Mouse (Mus musculus): Measurements from ENCODE around the gene Gm45716. TPM values are rescaled to one million over a fixed set of nuclear protein-coding genes. Genes with fewer than 3 reads are reported as not detected.

The Gm45716 gene
- total and polyA plus RNA-seq, 2 experiments from 2014 or later = 10.0 to 23.6 TPM

DNA sequence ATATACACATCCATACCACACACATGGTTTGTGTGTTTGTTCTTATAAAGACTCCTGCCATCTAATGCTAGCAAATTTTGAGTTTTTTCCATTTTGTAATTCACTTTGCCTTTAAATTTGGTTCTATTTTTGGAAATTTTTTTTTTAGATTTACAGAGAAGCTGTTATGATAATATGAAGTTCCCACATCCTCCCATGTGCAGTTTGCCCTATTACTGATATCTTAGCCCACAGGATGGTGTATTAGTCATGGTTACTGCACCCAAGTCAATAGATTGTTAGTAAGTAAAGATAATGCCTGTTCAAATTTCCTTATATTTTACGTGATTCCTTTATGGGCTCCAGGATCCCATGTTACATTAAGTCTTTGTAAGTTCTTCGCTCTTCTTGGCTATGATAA is 107.1 kb downstream of the Gm45716 start:
- no peak overlapping the region for H3K4me2 ChIP-seq (ENCODE audit: low read depth, low read length, poor library complexity, severe bottlenecking)
- no peak overlapping the region for H3K4me3 ChIP-seq (ENCODE audit: low read depth, low read length)
- no peak overlapping the region for H3K27ac ChIP-seq (ENCODE audit: low read depth, low read length)
- H3K36me3 ChIP-seq (ENCODE audit: insufficient read depth, low read length) = no peaks in the 10 kb centered on the region
- DNase-seq (ENCODE audit: low spot score) = no peak
- no peak for TF ChIP-seq CTCF (IDR thresholded peaks at IDR 0.05)
- H3K4me1 ChIP-seq (ENCODE audit: insufficient read depth, low read length) = no peaks in the 10 kb centered on the region
- 87% methylated on average over 2 of the region's 2 CpGs for WGBS
- no peaks in the 10 kb centered on the region for H3K9me3 ChIP-seq (ENCODE audit: low read length)
- no peak for ATAC-seq (ENCODE audit: low FRiP score)
- H3K27me3 ChIP-seq (ENCODE audit: insufficient read depth, low read length) = no peaks in the 10 kb centered on the region
- H3K9ac ChIP-seq (replicated peaks; ENCODE audit: low read length, poor library complexity, severe bottlenecking) = no peak overlapping the region

Other genes starting within 250 kb of the Gm45716 start
- gene Pctp, start 184.8 kb upstream of the Gm45716 start, total RNA-seq (2014; rRNA removed) = 0.60 and 0.66 TPM in 2 replicates
- gene Pctp, start 184.8 kb upstream of the Gm45716 start, polyA plus RNA-seq (2015; fragmentation: Nextera tagmentation; extraction: Ambion mirVana) = 0.85 and 0.88 TPM in 2 replicates
- gene Tmem100, start 157.3 kb upstream of the Gm45716 start, total RNA-seq (2014; rRNA removed) = 7.1 and 9.6 TPM in 2 replicates
- 12.5 and 15.0 TPM in 2 replicates for gene Tmem100, start 157.3 kb upstream of the Gm45716 start, polyA plus RNA-seq (2015; fragmentation: Nextera tagmentation; extraction: Ambion mirVana)
- 220 and 223 TPM in 2 replicates for gene Mmd, start 61.8 kb downstream of the Gm45716 start, total RNA-seq (2014; rRNA removed)
- gene Mmd, start 61.8 kb downstream of the Gm45716 start, polyA plus RNA-seq (2015; fragmentation: Nextera tagmentation; extraction: Ambion mirVana) = 125 and 130 TPM in 2 replicates
- gene Hlf, start 203.2 kb downstream of the Gm45716 start, total RNA-seq (2014; rRNA removed) = 9.2 and 11.2 TPM in 2 replicates
- 9.0 and 9.2 TPM in 2 replicates for gene Hlf, start 203.2 kb downstream of the Gm45716 start, polyA plus RNA-seq (2015; fragmentation: Nextera tagmentation; extraction: Ambion mirVana)